Mouse (Mus musculus) brain, embryonic 14.5 days (tissue): Measurements from ENCODE around the gene Btbd6.

Source experiments
- CTCF ChIP-seq: fragments of 200-500 bp; IDR thresholded peaks from 2 replicates; pipeline ENCODE4 v1.5.1; 2012; ENCODE audit warnings: inconsistent platforms, mild to moderate bottlenecking, moderate library complexity, borderline replicate concordance; ENCODE audit not compliant: insufficient read depth, insufficient read length; ENCODE audit errors: extremely low read depth
- POLR2A ChIP-seq: fragments of 200-500 bp; IDR thresholded peaks from 2 replicates; pipeline ENCODE4 v1.6.1; 2012; ENCODE audit warnings: mild to moderate bottlenecking, inconsistent platforms, borderline replicate concordance; ENCODE audit not compliant: poor library complexity, insufficient read depth, insufficient read length, severe bottlenecking; ENCODE audit errors: extremely low read depth

DNA sequence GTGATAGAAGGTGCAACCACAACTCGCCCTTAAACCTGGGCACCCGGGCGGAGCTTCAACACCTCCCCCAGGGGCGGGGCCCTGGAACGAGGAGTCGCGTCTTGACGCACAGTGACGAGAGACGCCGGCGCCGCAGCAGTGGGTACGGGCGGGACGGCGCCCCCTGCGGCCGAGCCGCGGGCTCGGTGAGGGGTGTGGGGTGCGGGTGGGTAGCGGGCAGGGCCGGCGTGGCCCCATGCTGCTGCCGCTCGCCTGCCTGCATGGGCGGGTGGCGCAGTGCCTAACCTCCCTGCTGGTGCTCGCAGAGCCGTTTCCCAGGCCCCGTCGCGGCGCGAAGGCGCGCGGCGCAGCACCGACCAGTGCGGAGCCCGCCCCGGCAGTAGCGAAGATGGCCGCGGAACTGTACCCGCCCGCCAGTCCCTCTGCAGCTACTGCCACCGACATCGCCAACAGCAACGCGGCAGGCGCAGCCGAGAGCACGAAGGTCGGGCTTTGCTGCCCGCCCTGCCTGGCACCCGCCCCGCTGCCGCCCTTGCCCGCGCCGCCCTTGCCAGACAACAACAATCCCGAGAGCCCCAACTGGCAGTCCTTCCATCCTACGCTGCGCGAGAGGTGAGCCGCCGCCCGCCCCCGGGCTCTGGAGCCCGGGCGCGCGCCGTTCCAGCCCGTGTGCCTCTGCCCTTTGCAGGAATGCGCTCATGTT, at the start of gene Btbd6:
- TF ChIP-seq CTCF (peak; percentile 57; the same call in 1 of the 2 replicates), POLR2A (peak; percentile 98)
